20 mouse cellular contexts compared by ENCODE assay signal in genomic region chr7:78379784-78380183, GRCm38 (mm10).
DNase-seq lines count a peak whose midpoint lies in the region; ATAC-seq and TF ChIP-seq lines count a peak whose summit lies in the region.
"Had no signal": no experiment of that assay in that cellular context is flagged by ENCODE, and none has a peak within 500 bp of the region (broad histone marks: within the 10 kb centered on the region; RNA-seq: fewer than 3 reads in every experiment).

No protein-coding gene starts in this region.

- H3K9ac ChIP-seq in hindbrain, postnatal 0 days (replicated peaks; ENCODE audit: low read length): no peak overlapping the region
- no peak overlapping the region for H3K9ac ChIP-seq in midbrain, postnatal 0 days (replicated peaks; ENCODE audit: low read length, poor library complexity, severe bottlenecking)
- H3K9ac ChIP-seq: heart, embryonic 12.5 days; hindbrain, embryonic 14.5 days had no signal

- H3K27me3 ChIP-seq in cerebellum, adult 2 months (ENCODE audit: control insufficient read depth, insufficient read depth, low read length): no peaks in the 10 kb centered on the region
- H3K27me3 ChIP-seq in hindbrain, postnatal 0 days (ENCODE audit: insufficient read depth, low read length): no peaks in the 10 kb centered on the region
- H3K27me3 ChIP-seq in midbrain, postnatal 0 days (ENCODE audit: insufficient read depth, low read length): no peaks in the 10 kb centered on the region
- H3K27me3 ChIP-seq: CH12.LX; heart, embryonic 12.5 days; Patski had no signal

- no peak for TF ChIP-seq POLR2A in cerebellum, adult 2 months (IDR thresholded peaks at IDR 0.05; ENCODE audit: borderline replicate concordance, insufficient read depth, low read length)

- peaks cover 41% of the 10 kb centered on the region for H3K4me1 ChIP-seq in cerebellum, adult 2 months (ENCODE audit: control insufficient read depth, insufficient read depth, low read length)
- H3K4me1 ChIP-seq in hindbrain, postnatal 0 days (ENCODE audit: insufficient read depth, low read length): no peaks in the 10 kb centered on the region
- no peaks in the 10 kb centered on the region; the same call in 1 of the 2 replicates for H3K4me1 ChIP-seq in midbrain, postnatal 0 days (ENCODE audit: insufficient read depth, low read length)
- H3K4me1 ChIP-seq: embryonic facial prominence, embryonic 10.5 days; heart, embryonic 12.5 days; hindbrain, embryonic 10.5 days had no signal

- no peaks in the 10 kb centered on the region for H3K9me3 ChIP-seq in hindbrain, postnatal 0 days (ENCODE audit: low read length)
- H3K9me3 ChIP-seq in midbrain, postnatal 0 days (ENCODE audit: low read length): no peaks in the 10 kb centered on the region
- H3K9me3 ChIP-seq: embryonic facial prominence, embryonic 10.5 days; heart, embryonic 12.5 days; hindbrain, embryonic 10.5 days had no signal

- WGBS in cerebellum, adult 2 months: 24% methylated on average over 5 of the region's 5 CpGs
- 85% methylated on average over 5 of the region's 5 CpGs for WGBS in hindbrain, postnatal 0 days
- 94% methylated on average over 5 of the region's 5 CpGs for WGBS in midbrain, postnatal 0 days

- peak; percentile 8 for DNase-seq in lung, postnatal 10 days
- no peak for DNase-seq in lung, postnatal 4 days
- DNase-seq in cerebellum, adult 2 months: peak; percentile 75 to 88
- peak; percentile 68 to 79 for DNase-seq in cerebellum, postnatal 10 days
- no peak for DNase-seq in hindbrain, postnatal 0 days (ENCODE audit: low spot score)
- no peak for DNase-seq in midbrain, postnatal 0 days (ENCODE audit: low spot score)
- no peak for DNase-seq in layer of hippocampus, postnatal 10 days (ENCODE audit: low spot score in 2 of 2)
- DNase-seq: adrenal gland, postnatal 14 days; gastrocnemius, postnatal 10 days; heart, adult 2 months; kidney, adult 2 months had no signal

- TF ChIP-seq CTCF in cerebellum, adult 2 months (IDR thresholded peaks at IDR 0.05; ENCODE audit: borderline replicate concordance, insufficient read depth, low read depth, low read length): no peak
- TF ChIP-seq CTCF in hindbrain, postnatal 0 days (IDR thresholded peaks at IDR 0.05; ENCODE audit: low read depth): no peak
- no peak for TF ChIP-seq CTCF in midbrain, postnatal 0 days (IDR thresholded peaks at IDR 0.05)

- no peaks in the 10 kb centered on the region for H3K36me3 ChIP-seq in hindbrain, postnatal 0 days (ENCODE audit: insufficient read depth, low read length)
- 0 out of 2 replicates have a peak, but pooled peaks cover 2% of the 10 kb centered on the region for H3K36me3 ChIP-seq in midbrain, postnatal 0 days (ENCODE audit: insufficient read depth, low read length)
- H3K36me3 ChIP-seq: embryonic facial prominence, embryonic 10.5 days; heart, embryonic 12.5 days; hindbrain, embryonic 10.5 days had no signal

- peak overlapping the region; percentile 1; the same call in 1 of the 2 replicates for H3K27ac ChIP-seq in cerebellum, adult 2 months (ENCODE audit: insufficient read depth, low read length)
- no peak overlapping the region for H3K27ac ChIP-seq in hindbrain, postnatal 0 days
- no peak overlapping the region for H3K27ac ChIP-seq in midbrain, postnatal 0 days (ENCODE audit: low read depth, low read length)
- H3K27ac ChIP-seq: embryonic facial prominence, embryonic 10.5 days; heart, adult 2 months; hindbrain, embryonic 10.5 days; hindbrain, embryonic 14.5 days had no signal

- no peak overlapping the region for H3K4me3 ChIP-seq in cerebellum, adult 2 months (replicated peaks; ENCODE audit: insufficient read depth, low read depth, low read length)
- H3K4me3 ChIP-seq in hindbrain, postnatal 0 days (ENCODE audit: low read length): no peak overlapping the region
- no peak overlapping the region for H3K4me3 ChIP-seq in midbrain, postnatal 0 days (ENCODE audit: low read depth, low read length)
- H3K4me3 ChIP-seq: embryonic facial prominence, embryonic 10.5 days; heart, adult 2 months; heart, embryonic 12.5 days; hindbrain, embryonic 10.5 days had no signal

- no peak for ATAC-seq in hindbrain, postnatal 0 days
- no peak for ATAC-seq in midbrain, postnatal 0 days (ENCODE audit: low FRiP score)
- ATAC-seq: activated CD4-positive, CD25-positive, alpha-beta regulatory T cell, adult 4 months; forebrain, embryonic 14.5 days; intestine, embryonic 16.5 days; Patski had no signal

- no peak overlapping the region for H3K4me2 ChIP-seq in hindbrain, postnatal 0 days (ENCODE audit: low read depth, low read length)
- no peak overlapping the region for H3K4me2 ChIP-seq in midbrain, postnatal 0 days (ENCODE audit: low read depth, low read length, poor library complexity, severe bottlenecking)
- H3K4me2 ChIP-seq: heart, embryonic 12.5 days; hindbrain, embryonic 14.5 days had no signal

Comparison
In these comparisons a context has a peak if more than half of its experiments do, and no peak if none do; other contexts are left out.
1. DNase-seq: peak in lung, postnatal 10 days (single experiment), cerebellum, adult 2 months (2 of 2) and cerebellum, postnatal 10 days (2 of 2); none in lung, postnatal 4 days (0 of 2), hindbrain, postnatal 0 days (single experiment), midbrain, postnatal 0 days (single experiment) and layer of hippocampus, postnatal 10 days (0 of 2).